Mouse (Mus musculus) midbrain, embryonic 15.5 days (tissue): ENCODE measurements around the gene 6720489N17Rik. TPM values are rescaled to one million over a fixed set of nuclear protein-coding genes. Genes with fewer than 3 reads are reported as not detected.

Experiments
- microRNA-seq: library from miRNA; unstranded; fragments of <30 nt; microRNA quantifications from one replicate; pipeline ENCODE4, GENCODE M21; 2016
- polyA plus RNA-seq: library from polyadenylated mRNA; unstranded; fragments of >200 nt; fragmentation: Nextera tagmentation; extraction: Ambion mirVana; gene quantifications from 2 replicates; pipeline ENCODE4 v1.2.1, GENCODE M21; 2015

6720489N17Rik gene
- polyA plus RNA-seq, 1 experiment from 2014 or later: 9.2 TPM

Small RNA genes lying within 50 kb of the gene (microRNA-seq; reads per million reads assigned to microRNA genes)
- not detected for gene Gm24020

Other genes starting within 250 kb of the 6720489N17Rik start
- 2.0 and 2.4 TPM in 2 replicates for gene Gm3604, start 241.0 kb downstream of the 6720489N17Rik start, polyA plus RNA-seq
- gene Gm49359, start 157.3 kb downstream of the 6720489N17Rik start, polyA plus RNA-seq: 16.7 and 16.8 TPM in 2 replicates
- 0.28 TPM in 1 of 2 replicates, not detected in the other for gene Zfp935, start 65.7 kb downstream of the 6720489N17Rik start, polyA plus RNA-seq
- gene Zfp934, start 53.0 kb downstream of the 6720489N17Rik start, polyA plus RNA-seq: 9.2 and 10.5 TPM in 2 replicates
- 35.2 and 36.6 TPM in 2 replicates for gene Platr25, start 136.5 kb upstream of the 6720489N17Rik start, polyA plus RNA-seq
- 10.2 and 11.5 TPM in 2 replicates for gene Gm5141, start 161.6 kb upstream of the 6720489N17Rik start, polyA plus RNA-seq
- gene Fbp2, start 234.2 kb upstream of the 6720489N17Rik start, polyA plus RNA-seq: 1.1 and 1.3 TPM in 2 replicates